Mouse (Mus musculus) regulatory T cell (primary cell): ENCODE results near the gene Cdk16.
"Not testable (repeated sequence)": the region's sequence is repeated elsewhere in the genome, so short reads cannot be mapped to it uniquely, and the experiment has no call there.

ENCODE experiments used
- in situ Hi-C: fragments of 300-600 bp; cut with MboI, MseI; formaldehyde crosslinking; loops from one replicate; pipeline ENCODE4 v1.15.1; 2025; ENCODE audit warnings: high pct_unique_total_duplicates

The Cdk16 gene

DNA sequence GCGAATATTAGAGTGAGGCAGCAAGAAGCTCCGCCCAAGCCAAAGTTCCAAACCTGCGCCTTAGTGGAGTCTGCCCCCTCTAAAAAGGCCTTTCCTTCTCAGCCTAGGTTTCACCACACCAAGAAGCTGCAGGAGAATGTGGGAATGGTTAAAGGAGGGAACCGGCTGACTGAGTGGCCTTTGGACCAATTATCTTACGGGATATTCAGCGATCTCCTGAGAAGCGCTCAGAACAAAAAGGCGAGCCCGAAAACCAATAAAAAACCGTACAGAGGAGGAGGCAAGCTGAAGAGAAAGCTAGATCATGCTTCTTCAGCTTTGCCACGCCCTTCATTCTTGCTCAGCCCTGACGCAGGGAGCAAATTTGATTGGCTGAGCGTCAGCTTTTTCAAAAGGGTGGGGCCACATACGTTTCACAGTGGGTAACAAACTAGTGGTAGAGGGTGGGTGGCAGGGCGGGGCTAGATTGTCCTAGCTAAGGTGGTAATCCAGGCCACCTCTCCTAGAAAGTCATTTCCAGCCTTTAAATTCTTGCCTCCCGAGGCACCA is at the start of gene Cdk16:
Cdk16 (plus strand) TSS at position 436 of the 549 bp plus-strand sequence.
- in situ Hi-C loops: loop anchor here (10.0 kb wide), 1 partner anchor 107 kb away; the partner anchor contains the start of gene Araf

DNA sequence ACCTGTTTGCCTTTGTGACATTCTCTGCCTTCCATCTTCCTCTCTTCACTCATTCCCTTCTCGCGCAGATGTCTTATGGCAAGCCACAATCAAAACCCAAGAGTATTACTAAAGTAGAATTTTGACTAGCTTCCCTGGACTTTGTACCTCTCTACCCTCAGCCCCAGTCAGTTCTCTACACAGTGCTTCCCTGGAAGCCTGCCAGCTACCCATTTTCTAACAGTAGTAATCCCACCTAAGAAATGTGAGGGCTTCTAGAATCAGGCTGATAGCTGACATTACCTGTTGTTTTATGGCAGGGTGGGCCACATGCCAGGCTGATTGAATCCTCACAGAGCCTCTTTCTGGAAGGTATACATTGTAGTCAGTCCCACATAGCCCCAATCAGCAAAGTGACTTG is 49.6 kb upstream of the Cdk16 start:
- in situ Hi-C loops: no loop called here

DNA sequence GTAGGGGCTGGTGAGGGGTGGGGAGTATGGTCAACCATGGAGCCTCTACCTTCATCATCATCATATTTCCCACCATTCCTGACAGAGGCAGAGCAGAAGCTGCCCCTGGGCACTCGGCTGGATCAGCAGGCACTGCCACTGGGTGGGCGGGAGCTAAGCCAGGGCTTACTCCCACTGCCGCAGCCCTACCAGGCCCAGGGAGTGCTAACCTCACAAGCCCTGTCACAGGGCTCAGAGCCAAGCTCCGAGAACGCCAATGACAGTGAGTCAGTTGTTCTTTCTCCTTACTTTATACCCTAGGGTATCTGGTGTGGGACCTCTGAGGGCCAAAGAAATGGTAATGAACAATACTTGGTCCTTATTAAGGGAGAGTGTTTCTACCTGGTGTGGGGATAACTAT is 43.0 kb upstream of the Cdk16 start:
- in situ Hi-C loops: no loop called here

DNA sequence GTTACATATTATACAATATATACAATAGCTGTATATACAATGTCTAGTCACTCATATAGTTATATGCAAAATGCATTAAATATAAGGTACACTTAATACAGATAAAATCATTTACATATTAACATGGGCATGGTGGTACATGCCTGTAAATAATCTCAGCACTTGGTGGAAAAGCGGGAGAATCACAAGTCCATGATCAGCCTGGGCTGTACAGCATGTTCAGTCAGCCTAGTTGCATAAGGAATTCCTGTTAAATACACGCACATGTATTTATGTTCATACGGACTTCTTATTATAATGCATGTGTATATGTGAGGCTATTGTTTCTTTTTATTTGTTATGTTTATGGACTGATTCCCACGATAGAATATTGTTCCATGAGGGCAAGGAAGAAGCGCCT is 30.2 kb upstream of the Cdk16 start:
- in situ Hi-C loops: no loop called here

GRCm38 (mm10) chrX:20658026-20658652 is 29.6 kb upstream of the Cdk16 start, which contains the start of gene Uba1:
Gene Uba1 (plus strand): TSS chrX:20658326.
- in situ Hi-C loops: no loop called here

- in situ Hi-C loops: no loop called here
Observed at GRCm38 (mm10) chrX:20658891-20659406, 28.8 kb upstream of the Cdk16 start.

DNA sequence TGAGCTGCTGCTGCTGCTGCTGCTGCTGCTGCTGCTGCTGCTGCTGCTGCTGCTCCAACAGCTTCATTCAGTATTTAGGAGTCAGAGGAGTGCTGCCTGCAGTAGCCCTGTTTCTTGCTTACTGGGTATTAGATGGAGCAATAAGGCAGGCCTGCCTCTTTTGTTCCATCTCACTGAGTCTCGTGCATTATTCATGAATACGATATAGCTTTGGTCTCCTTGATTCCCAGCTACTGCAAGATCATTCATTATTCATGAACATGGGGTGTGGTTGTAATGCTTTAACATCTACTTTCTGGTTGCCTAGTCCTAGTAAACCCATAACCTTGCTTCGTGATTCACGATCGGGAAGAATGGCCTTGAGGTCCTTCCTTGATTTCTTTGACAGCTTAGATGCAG is 25.4 kb upstream of the Cdk16 start:
- in situ Hi-C loops: no loop called here

- in situ Hi-C loops: no loop called here
Observed at GRCm38 (mm10) chrX:20662716-20663443, 24.9 kb upstream of the Cdk16 start.

- in situ Hi-C loops: no loop called here
Observed at GRCm38 (mm10) chrX:20663444-20663790, 24.3 kb upstream of the Cdk16 start.

GRCm38 (mm10) chrX:20688068-20688547 is 354 bp downstream of the Cdk16 start:
- in situ Hi-C loops: loop anchor here (10.0 kb wide), 1 partner anchor 107 kb away; the partner anchor contains the start of gene Araf

DNA sequence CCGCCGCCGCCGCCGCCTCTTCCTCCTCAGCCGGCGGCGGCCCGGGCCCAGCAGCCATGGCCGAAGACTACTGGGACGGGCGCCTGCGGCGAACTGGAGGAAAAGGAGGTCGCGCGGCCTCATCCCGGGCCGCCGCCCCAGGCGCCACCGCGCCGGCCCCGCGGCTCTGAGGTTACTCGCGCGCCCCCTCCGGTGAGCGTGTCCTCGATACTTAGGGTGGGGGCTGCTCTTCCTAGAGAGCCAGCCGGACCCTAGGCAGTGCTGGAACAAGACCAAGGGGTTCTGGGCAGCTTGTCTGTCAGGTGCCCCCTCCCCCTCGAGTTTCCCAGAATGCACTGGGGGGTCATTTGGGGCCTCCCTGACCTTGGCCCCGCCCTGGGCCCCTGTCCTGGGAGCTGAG is 861 bp downstream of the Cdk16 start:
- in situ Hi-C loops: loop anchor here (10.0 kb wide), 1 partner anchor 106 kb away; the partner anchor contains the start of gene Araf

DNA sequence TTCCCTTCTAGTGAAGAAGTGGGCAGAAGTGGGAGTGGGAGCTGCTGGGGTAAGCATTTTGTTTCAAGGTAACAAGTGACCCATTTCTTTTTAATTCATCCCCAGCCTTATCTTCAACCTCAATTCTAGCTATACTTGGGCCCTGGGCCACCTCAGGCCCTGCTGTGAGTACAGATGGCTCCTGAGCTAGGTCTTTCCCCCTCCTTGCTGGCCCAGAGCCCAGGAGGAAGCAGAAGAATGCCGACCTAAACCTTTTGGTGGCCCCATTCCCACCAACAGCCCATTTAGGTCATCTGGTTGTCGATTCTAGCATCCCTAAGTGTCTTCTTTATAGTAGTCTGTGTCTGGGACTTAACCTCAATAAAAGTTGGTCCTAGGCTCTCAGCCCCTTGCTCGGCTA is 3.8 kb downstream of the Cdk16 start:
- in situ Hi-C loops: no loop called here

DNA sequence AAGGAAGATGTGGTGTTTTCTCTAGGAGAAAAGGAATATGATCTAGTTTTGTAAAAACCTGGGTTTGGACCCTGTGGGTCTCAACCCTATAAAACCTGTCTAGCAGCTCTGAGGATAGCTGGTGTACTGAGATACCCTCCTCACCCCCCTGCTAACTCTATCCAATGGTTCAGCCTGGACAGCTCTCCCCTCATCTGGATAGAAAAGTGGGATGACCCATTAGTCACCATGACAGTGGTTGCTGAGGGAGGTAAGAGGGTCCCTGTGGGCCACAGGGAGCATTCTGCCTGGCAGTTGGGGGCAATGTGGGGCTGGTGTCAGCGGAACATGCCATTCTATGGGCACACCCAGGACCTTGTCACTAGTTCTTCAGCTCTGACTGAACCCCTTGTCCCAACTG is 4.9 kb downstream of the Cdk16 start:
- in situ Hi-C loops: no loop called here

GRCm38 (mm10) chrX:20695842-20696241 is 8.1 kb downstream of the Cdk16 start:
- in situ Hi-C loops: no loop called here

GRCm38 (mm10) chrX:20703741-20704290 is 16.1 kb downstream of the Cdk16 start, which contains the start of gene Usp11:
Gene Usp11 (plus strand): TSS chrX:20703906.
- in situ Hi-C loops: no loop called here

GRCm38 (mm10) chrX:20704295-20705082 is 16.7 kb downstream of the Cdk16 start:
- in situ Hi-C loops: no loop called here

- in situ Hi-C loops: no loop called here
Observed at GRCm38 (mm10) chrX:20705083-20705402, 17.3 kb downstream of the Cdk16 start.

DNA sequence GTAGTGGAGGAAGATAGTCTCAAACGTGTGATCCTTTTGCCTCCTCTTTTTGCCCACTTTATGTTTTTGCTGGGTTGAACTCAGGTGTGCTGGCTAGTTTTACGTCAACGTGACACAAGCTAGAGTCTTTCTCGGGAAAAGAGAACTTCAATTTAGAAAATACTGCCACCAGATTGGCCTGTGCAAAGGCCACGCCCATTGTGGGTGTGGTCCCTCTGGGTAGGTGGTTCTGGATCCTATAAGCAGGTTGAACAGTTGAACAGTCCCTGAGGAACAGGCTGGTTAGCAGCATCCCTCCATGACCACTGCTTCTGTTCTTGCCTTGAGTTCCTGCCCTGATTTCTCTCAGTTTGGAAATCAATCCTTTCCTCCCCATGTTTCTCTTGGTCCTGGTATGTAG is 40.9 kb downstream of the Cdk16 start:
- in situ Hi-C loops: no loop called here

DNA sequence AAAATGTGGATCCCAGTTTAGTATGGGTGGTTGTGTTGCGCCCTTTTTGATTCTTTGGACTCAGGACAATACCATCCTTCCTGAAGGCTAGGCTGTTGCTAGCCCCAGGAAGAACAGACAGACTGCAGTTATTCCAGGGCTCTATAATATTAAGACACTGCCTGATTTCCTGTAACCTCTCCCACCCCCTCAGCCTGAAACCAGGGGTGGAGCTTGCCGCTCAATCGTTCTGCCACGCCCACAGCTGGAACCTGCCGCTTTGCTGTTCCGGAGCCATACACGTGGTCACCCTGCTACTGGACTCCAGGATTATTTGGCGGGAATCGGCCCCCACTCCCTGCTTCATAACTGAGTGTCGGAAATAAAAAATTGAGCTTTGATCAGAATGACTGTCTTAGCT is 42.3 kb downstream of the Cdk16 start:
- in situ Hi-C loops: not testable (repeated sequence)

GRCm38 (mm10) chrX:20736479-20736878 is 48.7 kb downstream of the Cdk16 start:
- in situ Hi-C loops: no loop called here

DNA sequence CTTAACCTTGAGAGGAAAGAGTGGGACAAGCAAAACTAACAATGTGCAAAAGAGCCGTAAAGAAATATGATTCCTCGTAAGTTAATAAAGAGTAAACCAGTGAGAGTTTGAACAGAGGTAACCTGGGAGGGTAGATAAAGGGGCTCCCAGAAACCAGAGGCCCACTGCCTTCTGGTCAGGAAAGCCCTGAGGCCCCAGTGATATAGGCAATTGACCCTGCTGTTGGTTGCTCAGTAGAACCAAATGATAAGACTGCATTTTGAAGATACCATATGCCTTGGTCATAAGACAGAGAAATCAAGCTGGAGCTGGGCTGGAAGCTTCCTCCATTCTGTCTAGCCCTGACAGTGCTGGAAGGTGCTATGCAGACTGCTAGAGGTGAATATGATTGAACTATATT is 61.1 kb downstream of the Cdk16 start:
- in situ Hi-C loops: no loop called here
